Mouse (Mus musculus): ENCODE measurements around the gene Cep128. TPM values are rescaled to one million over a fixed set of nuclear protein-coding genes. Genes with fewer than 3 reads are reported as not detected.

The Cep128 gene
- 2.0 and 3.7 TPM in 2 replicates for polyA plus RNA-seq (2015; fragmentation: Nextera tagmentation; extraction: Ambion mirVana)

- ATAC-seq, result peak; percentile 100
- Histone ChIP-seq H3K36me3 (ENCODE audit: control insufficient read depth, insufficient read depth) (0 out of 2 replicates have a peak, but pooled peaks cover 5% of the 10 kb centered on the region), H3K4me1 (replicated peaks; ENCODE audit: control insufficient read depth, insufficient read depth, low read length) (no peaks in the 10 kb centered on the region), H3K27me3 (replicated peaks; ENCODE audit: control insufficient read depth, insufficient read depth, low read length) (no peaks in the 10 kb centered on the region), H3K9me3 (ENCODE audit: control insufficient read depth) (no peaks in the 10 kb centered on the region), H3K9ac (ENCODE audit: low read depth, low read length) (peak within 1 kb of the TSS; percentile 58), H3K4me2 (replicated peaks; ENCODE audit: low read depth) (peak within 1 kb of the TSS; percentile 94), H3K27ac (ENCODE audit: low read depth, low read length) (no peak within 1 kb of the TSS), H3K4me3 (ENCODE audit: low read depth, low read length) (peak within 1 kb of the TSS; percentile 72)
- peak; percentile 9; the same call in 1 of the 2 replicates for TF ChIP-seq CTCF (IDR thresholded peaks at IDR 0.05; ENCODE audit: low read depth)
- under 1% methylated on average over 26 of the region's 27 CpGs for WGBS
These were observed at the start of gene Cep128, which contains the start of gene Tshr for GRCm38 (mm10) chr12:91384281-91385017. Gene Cep128, minus strand, starts transcription at chr12:91384409. Gene Tshr, plus strand, starts transcription at chr12:91384563.

- no peak for ATAC-seq
- no peak overlapping the region for H3K27ac ChIP-seq (ENCODE audit: low read depth, low read length)
- 70% methylated on average over 2 of the region's 2 CpGs for WGBS
- no peak overlapping the region for H3K9ac ChIP-seq (ENCODE audit: low read depth, low read length)
- no peaks in the 10 kb centered on the region for H3K9me3 ChIP-seq (ENCODE audit: control insufficient read depth)
- H3K36me3 ChIP-seq (ENCODE audit: control insufficient read depth, insufficient read depth), result no peaks in the 10 kb centered on the region
- no peak for TF ChIP-seq CTCF (IDR thresholded peaks at IDR 0.05; ENCODE audit: low read depth)
- no peaks in the 10 kb centered on the region for H3K27me3 ChIP-seq (replicated peaks; ENCODE audit: control insufficient read depth, insufficient read depth, low read length)
- H3K4me2 ChIP-seq (replicated peaks; ENCODE audit: low read depth), result no peak overlapping the region
- no peak overlapping the region for H3K4me3 ChIP-seq (ENCODE audit: low read depth, low read length)
- H3K4me1 ChIP-seq (replicated peaks; ENCODE audit: control insufficient read depth, insufficient read depth, low read length), result no peaks in the 10 kb centered on the region
These were observed 42.9 kb upstream of the Cep128 start for GRCm38 (mm10) chr12:91427129-91427528.

- H3K4me1 ChIP-seq (replicated peaks; ENCODE audit: control insufficient read depth, insufficient read depth, low read length), result no peaks in the 10 kb centered on the region
- H3K27ac ChIP-seq (ENCODE audit: low read depth, low read length), result no peak overlapping the region
- no peaks in the 10 kb centered on the region for H3K36me3 ChIP-seq (ENCODE audit: control insufficient read depth, insufficient read depth)
- no peak overlapping the region for H3K4me3 ChIP-seq (ENCODE audit: low read depth, low read length)
- no peak overlapping the region for H3K9ac ChIP-seq (ENCODE audit: low read depth, low read length)
- ATAC-seq, result no peak
- H3K27me3 ChIP-seq (replicated peaks; ENCODE audit: control insufficient read depth, insufficient read depth, low read length), result no peaks in the 10 kb centered on the region
- H3K4me2 ChIP-seq (replicated peaks; ENCODE audit: low read depth), result no peak overlapping the region
- H3K9me3 ChIP-seq (ENCODE audit: control insufficient read depth), result no peaks in the 10 kb centered on the region
- WGBS, result 54% methylated on average over 4 of the region's 4 CpGs
- no peak for TF ChIP-seq CTCF (IDR thresholded peaks at IDR 0.05; ENCODE audit: low read depth)
These were observed 42.3 kb upstream of the Cep128 start for GRCm38 (mm10) chr12:91426499-91426898.

GRCm38 (mm10) chr12:91423125-91423820 lies 39.1 kb upstream of the Cep128 start:
- H3K4me3 ChIP-seq (ENCODE audit: low read depth, low read length), result no peak overlapping the region

GRCm38 (mm10) chr12:91421272-91421671 lies 37.1 kb upstream of the Cep128 start:
- no peak overlapping the region for H3K27ac ChIP-seq (ENCODE audit: low read depth, low read length)
- WGBS, result 50% methylated on average over 9 of the region's 9 CpGs
- H3K27me3 ChIP-seq (replicated peaks; ENCODE audit: control insufficient read depth, insufficient read depth, low read length), result no peaks in the 10 kb centered on the region
- no peaks in the 10 kb centered on the region for H3K9me3 ChIP-seq (ENCODE audit: control insufficient read depth)
- no peaks in the 10 kb centered on the region for H3K4me1 ChIP-seq (replicated peaks; ENCODE audit: control insufficient read depth, insufficient read depth, low read length)
- H3K9ac ChIP-seq (ENCODE audit: low read depth, low read length), result no peak overlapping the region
- ATAC-seq, result no peak
- TF ChIP-seq CTCF (IDR thresholded peaks at IDR 0.05; ENCODE audit: low read depth), result no peak
- no peaks in the 10 kb centered on the region for H3K36me3 ChIP-seq (ENCODE audit: control insufficient read depth, insufficient read depth)
- no peak overlapping the region for H3K4me3 ChIP-seq (ENCODE audit: low read depth, low read length)
- no peak overlapping the region for H3K4me2 ChIP-seq (replicated peaks; ENCODE audit: low read depth)

More at GRCm38 (mm10) chr12:91423125-91423820, 39.1 kb upstream of the Cep128 start:
- Histone ChIP-seq H3K27ac (ENCODE audit: low read depth, low read length) (no peak overlapping the region), H3K36me3 (ENCODE audit: control insufficient read depth, insufficient read depth) (no peaks in the 10 kb centered on the region), H3K27me3 (replicated peaks; ENCODE audit: control insufficient read depth, insufficient read depth, low read length) (no peaks in the 10 kb centered on the region), H3K9ac (ENCODE audit: low read depth, low read length) (no peak overlapping the region), H3K4me1 (replicated peaks; ENCODE audit: control insufficient read depth, insufficient read depth, low read length) (no peaks in the 10 kb centered on the region), H3K4me2 (replicated peaks; ENCODE audit: low read depth) (no peak overlapping the region), H3K9me3 (ENCODE audit: control insufficient read depth) (no peaks in the 10 kb centered on the region)
- ATAC-seq, result peak; percentile 65
- peak; percentile 82 for TF ChIP-seq CTCF (IDR thresholded peaks at IDR 0.05; ENCODE audit: low read depth)
- 64% methylated on average over 11 of the region's 11 CpGs for WGBS

GRCm38 (mm10) chr12:91418791-91419190 lies 34.6 kb upstream of the Cep128 start:
- no peaks in the 10 kb centered on the region for H3K4me1 ChIP-seq (replicated peaks; ENCODE audit: control insufficient read depth, insufficient read depth, low read length)
- no peak overlapping the region for H3K4me2 ChIP-seq (replicated peaks; ENCODE audit: low read depth)
- peak; percentile 80 for TF ChIP-seq CTCF (IDR thresholded peaks at IDR 0.05; ENCODE audit: low read depth)
- H3K4me3 ChIP-seq (ENCODE audit: low read depth, low read length), result no peak overlapping the region
- H3K27ac ChIP-seq (ENCODE audit: low read depth, low read length), result no peak overlapping the region
- H3K27me3 ChIP-seq (replicated peaks; ENCODE audit: control insufficient read depth, insufficient read depth, low read length), result no peaks in the 10 kb centered on the region
- no peak for ATAC-seq
- H3K9ac ChIP-seq (ENCODE audit: low read depth, low read length), result no peak overlapping the region
- 51% methylated on average over 7 of the region's 7 CpGs for WGBS
- no peaks in the 10 kb centered on the region for H3K9me3 ChIP-seq (ENCODE audit: control insufficient read depth)
- no peaks in the 10 kb centered on the region for H3K36me3 ChIP-seq (ENCODE audit: control insufficient read depth, insufficient read depth)

Data from intestine, postnatal 0 days (tissue).